Mouse (Mus musculus) bone marrow, adult 2 months (tissue): ENCODE results near the gene Gpr89. TPM values are rescaled to one million over a fixed set of nuclear protein-coding genes. Genes with fewer than 3 reads are reported as not detected.

Source experiments
- H3K27ac ChIP-seq: fragments of 200-500 bp; 2 replicates; pipeline ENCODE4 v1.5.1; 2012; ENCODE audit warnings: low read depth, mild to moderate bottlenecking, control low read depth, inconsistent platforms, low read length; ENCODE audit not compliant: control insufficient read depth, poor library complexity, insufficient read depth
- H3K4me1 ChIP-seq: fragments of 200-500 bp; 2 replicates; pipeline ENCODE4 v1.6.1; 2011; ENCODE audit warnings: low read length; ENCODE audit not compliant: control insufficient read depth, insufficient read depth
- H3K4me3 ChIP-seq: fragments of 200-500 bp; replicated peaks from 2 replicates; pipeline ENCODE3; 2011; ENCODE audit warnings: mild to moderate bottlenecking, low read depth, low read length, control low read depth; ENCODE audit not compliant: control insufficient read depth
- CTCF ChIP-seq: fragments of 200-500 bp; IDR thresholded peaks from 2 replicates; pipeline ENCODE4 v1.5.1; 2011; ENCODE audit warnings: low read length, control low read depth; ENCODE audit not compliant: control insufficient read depth, insufficient read depth
- POLR2A ChIP-seq: fragments of 200-500 bp; IDR thresholded peaks from 2 replicates; pipeline ENCODE4 v1.6.1; 2011; ENCODE audit warnings: low read depth, mild to moderate bottlenecking, control low read depth, low read length, borderline replicate concordance; ENCODE audit not compliant: control insufficient read depth
- WGBS: fragments of 180-500 bp; shearing (Covaris S2); methylation state at CpG from one replicate; pipeline ENCODE4 v1.1.7; 2018; 5-methylcytosine and 5-hydroxymethylcytosine counted together
- polyA plus RNA-seq: library from polyadenylated mRNA; stranded (reverse); fragments of >200 nt; gene quantifications from 2 replicates; pipeline ENCODE4 v1.2.4, GENCODE M21; 2011; ENCODE audit warnings: low replicate concordance; ENCODE audit not compliant: missing spikeins, insufficient read depth, insufficient read length

Gene Gpr89
- polyA plus RNA-seq, 1 experiment: 8.8 TPM

GRCm38 (mm10) chr3:96860498-96860897, 44.6 kb downstream of the Gpr89 start:
- TF ChIP-seq CTCF (no peak), POLR2A (no peak)
- Histone ChIP-seq H3K4me1 (no peaks in the 10 kb centered on the region), H3K4me3 (no peak overlapping the region), H3K27ac (no peak overlapping the region; the same call in 1 of the 2 replicates)
- 90% methylated on average over 5 of the region's 5 CpGs for WGBS

- WGBS: 76% methylated on average over 3 of the region's 3 CpGs
- no peak overlapping the region for H3K4me3 ChIP-seq
- TF ChIP-seq POLR2A (no peak), CTCF (no peak)
- no peak overlapping the region; the same call in 1 of the 2 replicates for H3K27ac ChIP-seq
- no peaks in the 10 kb centered on the region for H3K4me1 ChIP-seq
These were observed 49.3 kb downstream of the Gpr89 start for GRCm38 (mm10) chr3:96855833-96856232.

GRCm38 (mm10) chr3:96854376-96854775, 50.8 kb downstream of the Gpr89 start:
- Histone ChIP-seq H3K4me1 (no peaks in the 10 kb centered on the region), H3K27ac (no peak overlapping the region), H3K4me3 (no peak overlapping the region)
- no peak for TF ChIP-seq POLR2A
- no peak for TF ChIP-seq CTCF
- 71% methylated on average over 4 of the region's 4 CpGs for WGBS

GRCm38 (mm10) chr3:96852561-96852960, 52.6 kb downstream of the Gpr89 start:
- no peak overlapping the region for H3K27ac ChIP-seq
- TF ChIP-seq CTCF (no peak), POLR2A (no peak)
- H3K4me1 ChIP-seq: no peaks in the 10 kb centered on the region
- H3K4me3 ChIP-seq: no peak overlapping the region
- WGBS: 59% methylated on average over 6 of the region's 6 CpGs

- TF ChIP-seq POLR2A: no peak
- H3K27ac ChIP-seq: no peak overlapping the region
- no peaks in the 10 kb centered on the region for H3K4me1 ChIP-seq
- WGBS: 85% methylated on average over 2 of the region's 2 CpGs
- H3K4me3 ChIP-seq: no peak overlapping the region
These were observed 55.9 kb downstream of the Gpr89 start for GRCm38 (mm10) chr3:96849168-96849727.

GRCm38 (mm10) chr3:96848470-96848869, 56.7 kb downstream of the Gpr89 start:
- no peak overlapping the region for H3K4me3 ChIP-seq
- no peaks in the 10 kb centered on the region for H3K4me1 ChIP-seq
- TF ChIP-seq POLR2A: no peak
- no peak for TF ChIP-seq CTCF
- H3K27ac ChIP-seq: no peak overlapping the region
- 48% methylated on average over 7 of the region's 8 CpGs for WGBS

- H3K27ac ChIP-seq: no peak overlapping the region
- no peak for TF ChIP-seq POLR2A
- no peak for TF ChIP-seq CTCF
- H3K4me1 ChIP-seq: no peaks in the 10 kb centered on the region
- 9% methylated on average over 6 of the region's 6 CpGs for WGBS
- no peak overlapping the region for H3K4me3 ChIP-seq
These were observed 57.5 kb downstream of the Gpr89 start for GRCm38 (mm10) chr3:96847661-96848060.

- TF ChIP-seq POLR2A: no peak
- TF ChIP-seq CTCF: no peak
- Histone ChIP-seq H3K4me3 (no peak overlapping the region), H3K27ac (no peak overlapping the region), H3K4me1 (no peaks in the 10 kb centered on the region)
- WGBS: 32% methylated on average over 12 of the region's 12 CpGs
These were observed 58.2 kb downstream of the Gpr89 start for GRCm38 (mm10) chr3:96846985-96847384.

- WGBS: 82% methylated on average over 9 of the region's 9 CpGs
- TF ChIP-seq POLR2A: no peak
- no peak for TF ChIP-seq CTCF
- H3K4me3 ChIP-seq: no peak overlapping the region
- no peak overlapping the region for H3K27ac ChIP-seq
- H3K4me1 ChIP-seq: no peaks in the 10 kb centered on the region
These were observed 59.3 kb downstream of the Gpr89 start for GRCm38 (mm10) chr3:96845806-96846205.
